Mouse (Mus musculus) adrenal gland (tissue): ENCODE data around the gene Pabpn1.
"Not testable (repeated sequence)": the region's sequence is repeated elsewhere in the genome, so short reads cannot be mapped to it uniquely, and the experiment has no call there.

Experiments used
- intact Hi-C: fragments of 180-260 bp; cut with DNase I; formaldehyde crosslinking; loops from one replicate; pipeline ENCODE4 v1.15.1; 2025

The Pabpn1 gene

GRCm38 (mm10) chr14:54935904-54936830, 43.9 kb downstream of the Pabpn1 start, which contains the start of gene Cmtm5:
Cmtm5 (plus strand) TSS chr14:54936261.
- intact Hi-C loops, result no loop called here

- intact Hi-C loops, result no loop called here
Measured at GRCm38 (mm10) chr14:54936831-54937160, 44.5 kb downstream of the Pabpn1 start.

- intact Hi-C loops, result loop anchor here (2.0 kb wide), 1 partner anchor 95 kb away; no protein-coding TSS in a partner anchor
Measured at GRCm38 (mm10) chr14:54937361-54938182, 45.3 kb downstream of the Pabpn1 start.

GRCm38 (mm10) chr14:54938431-54939219, 46.3 kb downstream of the Pabpn1 start:
- intact Hi-C loops, result loop anchor here (2.0 kb wide), 1 partner anchor 96 kb away; no protein-coding TSS in a partner anchor

DNA sequence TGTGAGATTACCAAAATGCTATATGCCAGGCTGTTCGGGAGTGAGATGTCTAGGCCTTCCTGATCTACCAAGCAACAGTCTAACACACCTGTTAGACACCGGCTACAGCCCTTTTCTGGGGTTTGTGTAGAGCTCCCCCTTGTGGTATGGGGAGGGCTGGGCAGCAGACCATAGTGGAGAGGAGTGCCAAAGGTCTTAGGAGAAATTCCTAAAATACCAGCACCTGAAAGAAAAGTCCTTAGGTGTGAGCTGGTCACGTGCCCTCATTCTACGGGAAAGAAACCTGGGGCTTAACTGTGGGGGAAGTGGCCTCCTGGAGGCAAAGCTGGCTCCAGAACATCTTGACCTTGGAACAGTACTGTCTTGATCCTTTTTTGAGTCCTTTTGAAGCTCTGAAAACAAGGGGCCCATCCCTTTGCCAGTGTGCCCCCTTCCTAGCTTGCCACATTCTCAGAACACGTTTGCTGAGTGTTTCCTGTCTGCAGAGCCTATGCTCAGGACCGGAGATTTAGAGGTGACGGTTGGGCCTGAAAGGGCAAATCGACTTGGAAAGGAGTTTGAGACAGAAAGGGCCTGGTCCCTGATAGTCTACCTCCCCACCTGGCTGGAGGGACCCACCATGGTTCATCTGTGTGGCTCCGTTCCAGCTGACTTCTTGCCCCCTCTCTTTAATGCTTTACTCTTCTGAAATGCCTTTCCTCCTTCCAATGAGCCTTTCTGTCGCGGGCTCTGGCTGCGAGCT, 47.3 kb downstream of the Pabpn1 start:
- intact Hi-C loops, result loop anchor here (2.0 kb wide), 2 partner anchors 39 to 97 kb away; no protein-coding TSS in a partner anchor

GRCm38 (mm10) chr14:54940176-54940530, 47.9 kb downstream of the Pabpn1 start:
- intact Hi-C loops, result loop anchor here (2.0 kb wide), 1 partner anchor 39 kb away; no protein-coding TSS in a partner anchor

DNA sequence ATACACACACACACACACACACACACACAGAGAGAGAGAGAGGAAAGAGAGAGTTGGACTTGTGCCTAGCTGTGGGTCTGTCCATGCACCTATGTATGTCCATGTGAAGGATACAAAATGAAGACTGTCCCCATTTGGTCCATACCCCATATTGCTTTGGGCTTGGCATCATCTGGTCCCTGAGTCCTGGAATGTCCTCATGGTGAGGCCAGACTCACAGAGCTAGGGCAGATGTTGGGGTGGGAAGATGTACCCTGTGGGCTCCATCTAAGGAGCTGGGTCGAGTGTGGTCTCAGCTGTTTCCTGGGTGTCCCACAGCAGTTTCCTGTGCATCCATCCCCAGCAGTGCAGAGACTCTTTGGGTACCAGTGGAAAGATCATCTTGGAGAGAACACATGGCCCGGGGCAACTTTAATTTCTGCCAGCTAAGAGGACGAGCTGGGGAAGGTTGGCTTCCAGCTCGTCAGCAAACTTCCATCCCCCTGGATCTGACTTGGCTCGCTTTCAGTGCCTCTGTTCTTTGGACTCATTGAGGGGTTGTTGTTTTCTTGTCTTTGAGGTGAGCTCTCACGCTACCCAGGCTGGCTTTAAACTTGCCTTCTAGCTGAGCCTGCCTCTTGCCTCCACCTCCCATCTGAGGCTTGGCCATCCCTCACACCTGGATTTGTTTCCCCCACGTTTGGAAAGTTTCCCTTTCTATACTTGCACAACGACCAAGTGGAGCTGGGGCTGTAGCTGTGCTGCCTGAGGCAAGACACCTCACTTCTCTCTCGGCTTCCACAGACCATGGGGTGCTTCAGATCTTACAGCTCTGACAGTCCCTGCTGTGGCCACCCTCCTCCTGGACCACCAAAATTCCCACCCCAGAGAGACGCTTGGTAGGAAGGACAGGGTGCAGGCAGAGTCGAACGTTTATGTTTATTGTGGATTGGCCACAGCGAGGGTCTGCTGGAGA, 49.0 kb downstream of the Pabpn1 start:
- intact Hi-C loops, result loop anchor here (2.0 kb wide), 1 partner anchor 40 kb away; no protein-coding TSS in a partner anchor

DNA sequence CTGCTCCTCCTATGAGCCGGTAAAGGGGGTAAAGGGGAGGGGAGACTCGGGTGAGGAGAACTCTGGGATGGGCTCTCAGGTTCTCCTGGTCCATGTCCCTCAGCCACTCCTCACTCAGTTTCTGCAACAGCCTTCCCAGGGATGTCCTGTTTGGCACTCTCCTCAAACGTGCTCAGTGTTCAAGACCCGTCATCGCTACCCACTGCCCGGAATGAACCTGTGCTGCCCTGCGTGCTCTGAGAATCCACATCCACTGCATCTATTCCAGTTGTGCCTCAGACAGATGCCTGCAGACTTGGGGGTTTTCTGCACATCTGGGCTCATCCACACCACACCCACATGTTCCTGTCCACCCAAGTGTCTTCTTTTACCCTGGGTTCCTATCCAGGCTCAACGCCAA, 50.2 kb downstream of the Pabpn1 start:
- intact Hi-C loops, result no loop called here

DNA sequence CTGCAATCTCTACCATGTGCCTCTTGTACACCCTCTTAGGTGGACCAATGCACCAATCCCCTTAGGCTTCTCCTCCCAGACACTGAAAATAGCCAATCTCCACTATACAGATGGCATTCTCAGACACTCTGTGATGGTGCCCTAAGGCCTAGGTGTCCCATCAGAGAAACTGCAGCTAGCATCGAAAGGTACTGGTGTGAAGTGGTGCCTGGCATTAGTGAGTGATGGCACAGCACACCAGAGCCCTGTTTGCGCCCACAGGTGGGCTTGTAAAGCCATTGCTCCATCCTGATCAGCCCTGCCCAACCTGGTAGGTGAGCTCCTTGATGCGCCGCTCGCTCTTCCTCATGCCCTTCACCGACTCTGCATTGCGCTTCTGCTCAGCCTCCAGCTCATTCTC, 51.7 kb downstream of the Pabpn1 start:
- intact Hi-C loops, result no loop called here

DNA sequence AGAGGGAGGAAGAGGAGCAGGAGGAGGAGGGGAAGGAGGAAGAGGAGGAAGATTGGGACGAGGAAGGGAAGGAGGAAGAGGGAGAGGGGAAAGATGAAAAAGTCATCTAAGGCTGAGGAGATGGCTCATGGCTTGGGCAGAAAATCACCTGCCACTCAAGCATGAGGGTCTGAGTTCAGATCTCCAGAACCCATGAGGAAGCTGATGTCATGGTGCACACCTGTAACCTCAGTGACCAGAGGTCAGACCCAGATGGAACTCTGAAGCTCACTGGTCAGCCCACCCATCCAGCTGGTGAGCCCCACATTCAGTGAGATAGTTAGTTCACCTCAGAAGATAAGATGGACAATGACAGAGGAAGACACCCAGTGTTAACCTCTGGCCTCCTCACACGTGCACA, 52.6 kb downstream of the Pabpn1 start:
- intact Hi-C loops, result no loop called here

DNA sequence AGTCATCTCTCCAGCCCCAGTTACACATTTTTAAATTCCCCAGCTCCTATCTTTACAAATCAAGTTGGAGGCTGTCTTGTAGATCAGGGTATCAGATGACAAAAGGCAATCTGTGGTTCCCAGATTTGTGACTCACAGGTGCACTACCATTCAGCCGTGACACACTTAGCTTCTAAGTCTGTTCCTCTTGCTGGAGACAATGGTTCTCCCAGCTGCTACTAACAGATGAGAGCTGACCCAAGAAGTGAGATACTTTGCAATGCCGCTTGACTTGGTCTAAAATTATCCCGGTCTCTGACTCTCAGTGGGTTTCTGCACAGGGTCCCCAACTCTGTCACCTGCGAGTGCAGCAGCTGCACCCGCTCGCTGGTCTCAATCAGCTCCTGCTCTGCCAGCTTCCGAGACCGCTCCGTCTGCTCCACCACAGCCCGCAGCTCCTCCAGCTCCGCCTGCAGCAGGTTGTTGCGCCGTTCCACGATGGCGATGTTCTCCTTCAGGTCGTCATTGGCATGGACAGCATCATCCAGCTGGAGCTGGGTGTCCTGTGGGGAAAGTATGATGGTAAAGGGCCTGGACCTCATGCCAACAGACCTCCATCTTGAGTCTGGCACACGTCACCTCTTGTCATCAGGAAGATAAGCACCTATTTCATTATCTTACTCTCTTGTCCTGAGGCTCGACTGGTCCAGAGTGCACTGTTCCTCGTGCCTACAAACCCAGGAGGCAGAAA, 53.8 kb downstream of the Pabpn1 start:
- intact Hi-C loops, result no loop called here

- intact Hi-C loops, result not testable (repeated sequence)
Measured at GRCm38 (mm10) chr14:54947008-54947407, 54.7 kb downstream of the Pabpn1 start.
